Mouse (Mus musculus) G1E (cell line): ENCODE measurements around the gene Zmym6.

Source experiments
- CTCF ChIP-seq: IDR thresholded peaks from 2 replicates; pipeline ENCODE4 v1.5.1; 2012; ENCODE audit warnings: low read depth, low read length, inconsistent platforms, mixed read lengths
- GATA1 ChIP-seq: IDR thresholded peaks from 2 replicates; pipeline ENCODE4 v1.6.1; 2012; ENCODE audit warnings: borderline replicate concordance, low read length, inconsistent platforms, mixed read lengths
- GATA2 ChIP-seq: IDR thresholded peaks from 2 replicates; pipeline ENCODE4 v1.6.1; 2012; ENCODE audit warnings: low read depth, low read length, inconsistent platforms, borderline replicate concordance
- POLR2AphosphoS5 ChIP-seq: IDR thresholded peaks from 2 replicates; pipeline ENCODE4 v1.6.1; 2012; ENCODE audit warnings: low read depth, low read length, inconsistent platforms; ENCODE audit not compliant: insufficient replicate concordance
- TAL1 ChIP-seq: conservative IDR thresholded peaks from 2 replicates; pipeline ENCODE4 v1.6.1; 2012; ENCODE audit warnings: low read depth, low read length, inconsistent platforms, mixed read lengths

GRCm38 (mm10) chr4:127157746-127158145 lies 80.6 kb downstream of the Zmym6 start:
- no peak for TF ChIP-seq CTCF
- no peak for TF ChIP-seq POLR2AphosphoS5
- TF ChIP-seq TAL1 = no peak
- TF ChIP-seq GATA1 = no peak
- no peak for TF ChIP-seq GATA2
